Mouse (Mus musculus) heart, postnatal 4 days (tissue): ENCODE data around the gene 2310030G06Rik. TPM values are rescaled to one million over a fixed set of nuclear protein-coding genes. Genes with fewer than 3 reads are reported as not detected.

Source experiments
- DNase-seq: peaks from one replicate; pipeline ENCODE4 v3.0.0; 2021
- total RNA-seq, 2 experiments: library from RNA; stranded (reverse); gene quantifications; 2 replicates each; pipeline ENCODE4 v1.2.3; 2021

2310030G06Rik gene
- total RNA-seq, 2 experiments from 2014 or later: 5.2 to 6.3 TPM

- DNase-seq: peak; percentile 64
These were observed 45.2 kb downstream of the 2310030G06Rik start for GRCm38 (mm10) chr9:50700921-50701691.

GRCm38 (mm10) chr9:50698418-50699409, 47.6 kb downstream of the 2310030G06Rik start:
- DNase-seq: peak; percentile 39

GRCm38 (mm10) chr9:50697706-50698041, 48.7 kb downstream of the 2310030G06Rik start:
- DNase-seq: peak; percentile 74

GRCm38 (mm10) chr9:50696851-50697705, 49.3 kb downstream of the 2310030G06Rik start:
- DNase-seq: no peak

GRCm38 (mm10) chr9:50695153-50695552, 51.2 kb downstream of the 2310030G06Rik start:
- no peak for DNase-seq

GRCm38 (mm10) chr9:50693631-50694030, 52.7 kb downstream of the 2310030G06Rik start:
- peak; percentile 57 for DNase-seq

GRCm38 (mm10) chr9:50692626-50693580, 53.4 kb downstream of the 2310030G06Rik start:
- DNase-seq: no peak

Other genes starting within 250 kb of the 2310030G06Rik start
- 10 to 100 TPM; 27.7 to 36.5 TPM for gene Pts, start 217.8 kb downstream of the 2310030G06Rik start, total RNA-seq
- 1 to 10 TPM; 1.3 to 2.0 TPM for gene Il18, start 191.7 kb downstream of the 2310030G06Rik start, total RNA-seq
- under 1 TPM; 0.12 to 0.20 TPM for gene Bco2, start 191.4 kb downstream of the 2310030G06Rik start, total RNA-seq
- gene Tex12, start 185.2 kb downstream of the 2310030G06Rik start, total RNA-seq: not detected
- gene Sdhd, start 142.7 kb downstream of the 2310030G06Rik start, total RNA-seq: 100 to 1,000 TPM; 664 to 695 TPM
- gene Timm8b, start 142.6 kb downstream of the 2310030G06Rik start, total RNA-seq: 100 to 1,000 TPM; 196 to 216 TPM
- gene Pih1d2, start 129.2 kb downstream of the 2310030G06Rik start, total RNA-seq: under 1 TPM; 0.59 to 0.69 TPM
- gene Nkapd1, start 129.1 kb downstream of the 2310030G06Rik start, total RNA-seq: 10 to 100 TPM; 19.0 to 20.3 TPM
- gene Dlat, start 86.8 kb downstream of the 2310030G06Rik start, total RNA-seq: 100 to 1,000 TPM; 278 to 283 TPM
- 10 to 100 TPM in 1 of 2 experiments, 1 to 10 TPM in 1; 9.9 to 10.1 TPM for gene Dixdc1, start 7.0 kb downstream of the 2310030G06Rik start, total RNA-seq
- gene Cryab, start 4.8 kb upstream of the 2310030G06Rik start, total RNA-seq: 1,000 to 10,000 TPM; 1,184 to 1,197 TPM
- 100 to 1,000 TPM; 130 to 150 TPM for gene Hspb2, start 5.8 kb upstream of the 2310030G06Rik start, total RNA-seq
- gene Fdxacb1, start 21.7 kb upstream of the 2310030G06Rik start, total RNA-seq: 1 to 10 TPM; 6.0 to 7.1 TPM
- gene Alg9, start 28.5 kb upstream of the 2310030G06Rik start, total RNA-seq: 10 to 100 TPM; 14.2 to 14.8 TPM
- gene 1110032A03Rik, start 29.0 kb upstream of the 2310030G06Rik start, total RNA-seq: 10 to 100 TPM; 10.3 to 11.2 TPM
- gene Ppp2r1b, start 98.8 kb upstream of the 2310030G06Rik start, total RNA-seq: 10 to 100 TPM; 24.0 to 29.8 TPM